Mouse (Mus musculus): Measurements from ENCODE around the gene Adipor2.

The Adipor2 gene

DNA sequence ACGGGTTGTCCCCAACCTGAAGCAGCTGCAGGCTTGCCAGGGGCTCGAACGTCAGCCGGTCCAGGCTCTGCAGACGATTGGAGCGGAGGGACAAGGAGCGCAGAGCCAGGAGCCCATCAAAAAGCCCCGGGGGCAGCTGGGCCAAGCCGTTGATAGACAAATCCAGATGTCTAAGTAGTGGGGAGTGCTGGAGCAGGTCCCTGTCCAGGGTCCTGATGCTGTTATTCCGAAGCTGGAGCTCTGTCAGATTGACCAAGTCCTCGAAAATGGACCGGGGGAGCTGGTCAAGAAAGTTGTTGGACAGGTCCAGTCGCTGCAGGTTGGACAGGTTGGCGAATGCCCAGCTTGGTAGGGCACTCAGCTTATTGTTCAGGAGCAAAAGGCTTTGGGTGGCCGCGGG, 97.0 kb downstream of the Adipor2 start:
- no peak for DNase-seq (ENCODE audit: extremely low read depth, insufficient read length, low spot score)

DNA sequence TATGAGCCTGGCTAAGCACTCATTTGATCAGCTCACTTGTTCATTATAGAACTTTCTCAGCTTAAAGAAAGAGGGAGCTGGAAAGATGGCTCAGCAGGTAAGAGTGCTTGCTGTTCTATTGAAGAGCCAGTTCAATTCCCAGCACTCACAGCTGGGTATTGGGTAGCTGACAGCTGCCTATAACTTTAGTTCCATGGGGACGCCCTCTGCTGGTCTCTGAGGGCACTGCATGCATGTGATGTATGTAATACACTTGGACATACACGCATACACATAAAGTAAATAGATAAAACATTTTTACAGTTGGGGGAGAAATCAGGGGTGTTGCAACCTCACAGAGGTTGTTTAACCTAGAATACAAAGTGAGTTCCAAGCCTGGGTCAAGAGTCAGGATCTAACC, 98.1 kb downstream of the Adipor2 start:
- DNase-seq (ENCODE audit: extremely low read depth, insufficient read length, low spot score), result no peak

DNA sequence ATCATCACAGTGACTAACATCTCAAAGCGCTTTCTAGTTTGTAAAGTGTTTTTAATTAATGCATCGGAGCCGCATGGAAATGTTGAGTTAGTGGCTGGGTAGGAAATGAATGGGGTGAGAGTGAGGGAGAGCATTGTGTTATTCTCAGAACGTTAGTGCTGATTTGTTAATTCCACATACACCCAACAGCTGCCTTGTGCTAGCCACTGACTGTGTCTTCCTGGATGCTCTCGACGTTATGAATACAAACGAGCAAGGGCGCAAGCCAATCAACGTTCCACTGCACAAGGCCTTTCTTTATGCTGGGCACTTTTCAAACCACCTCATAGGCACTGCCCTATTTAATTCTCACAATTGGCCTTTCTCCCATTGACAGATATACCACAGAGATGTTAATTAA, 98.8 kb downstream of the Adipor2 start:
- DNase-seq (ENCODE audit: extremely low read depth, insufficient read length, low spot score), result no peak

DNA sequence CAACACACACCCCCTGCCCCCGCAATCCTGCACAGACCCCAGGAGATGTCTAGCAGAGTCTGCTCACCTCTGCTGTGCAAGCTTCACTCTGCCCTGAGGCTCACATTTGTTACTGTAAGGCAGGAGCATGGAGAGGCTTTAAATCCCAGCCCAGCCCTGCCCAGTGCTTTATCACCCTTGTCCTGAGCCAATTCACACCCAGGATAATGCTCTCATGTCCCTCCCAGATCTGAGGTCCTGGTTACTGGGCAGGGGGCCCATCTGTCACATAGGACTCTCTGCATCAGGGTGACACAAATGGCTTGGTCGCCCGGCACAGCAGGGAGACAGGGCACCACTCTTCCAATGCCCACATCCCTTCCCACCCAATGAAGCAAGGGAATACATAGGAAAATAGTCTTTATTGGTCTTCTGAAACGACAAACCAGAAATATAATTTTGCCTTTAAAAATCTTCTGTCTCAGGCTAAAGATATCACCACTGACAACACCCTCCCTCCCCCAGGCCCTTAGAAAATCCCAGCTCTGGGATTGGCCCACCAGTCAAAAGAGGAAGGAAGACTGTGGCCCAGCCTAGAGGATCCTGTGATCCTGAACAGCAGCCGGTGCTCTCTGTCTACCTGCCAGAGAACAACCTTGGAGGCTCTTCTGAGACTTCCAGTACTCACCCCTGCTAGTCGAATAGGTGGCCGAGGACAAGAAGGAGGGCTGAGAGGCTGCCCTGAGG, 102.6 kb downstream of the Adipor2 start:
- no peak for DNase-seq (ENCODE audit: extremely low read depth, insufficient read length, low spot score)

DNA sequence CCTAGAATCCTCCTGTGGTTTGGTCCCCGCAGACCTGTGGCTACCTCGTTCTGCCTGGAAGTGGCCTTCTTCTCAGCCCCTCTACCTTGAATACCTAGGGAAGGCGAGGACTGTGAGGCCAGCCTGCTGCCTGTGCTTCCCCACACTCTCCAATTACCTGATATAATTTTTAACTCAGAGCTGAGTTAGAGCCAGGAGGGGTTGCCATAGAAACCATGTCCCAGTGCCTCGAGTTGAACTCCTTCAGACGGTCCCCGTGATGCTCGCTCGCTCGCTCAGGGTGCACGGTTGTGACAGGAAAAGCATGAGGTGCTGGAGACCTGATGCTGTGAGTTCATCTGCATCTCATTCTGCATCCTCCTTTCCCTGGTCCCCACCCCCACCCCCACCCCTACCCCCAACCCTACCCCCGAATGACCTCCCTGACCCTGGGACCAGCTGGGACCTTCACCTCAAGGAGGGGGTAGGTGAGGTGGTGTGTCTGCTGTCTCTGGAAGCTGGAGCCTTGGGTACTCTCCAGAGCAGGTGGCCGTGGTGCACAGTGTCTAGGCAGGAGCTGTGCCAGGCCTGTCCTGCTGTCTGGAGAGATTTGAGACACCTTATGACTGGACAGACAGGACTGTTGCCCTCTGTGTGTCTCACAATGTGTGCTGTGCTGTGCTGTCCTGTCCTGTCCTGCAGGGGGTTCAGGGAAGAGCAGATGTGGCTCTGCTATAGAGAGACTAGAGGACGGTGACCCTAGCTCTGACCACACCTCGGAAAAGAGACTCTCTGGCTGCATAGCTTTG, 103.7 kb downstream of the Adipor2 start:
- DNase-seq (ENCODE audit: extremely low read depth, insufficient read length, low spot score), result no peak

DNA sequence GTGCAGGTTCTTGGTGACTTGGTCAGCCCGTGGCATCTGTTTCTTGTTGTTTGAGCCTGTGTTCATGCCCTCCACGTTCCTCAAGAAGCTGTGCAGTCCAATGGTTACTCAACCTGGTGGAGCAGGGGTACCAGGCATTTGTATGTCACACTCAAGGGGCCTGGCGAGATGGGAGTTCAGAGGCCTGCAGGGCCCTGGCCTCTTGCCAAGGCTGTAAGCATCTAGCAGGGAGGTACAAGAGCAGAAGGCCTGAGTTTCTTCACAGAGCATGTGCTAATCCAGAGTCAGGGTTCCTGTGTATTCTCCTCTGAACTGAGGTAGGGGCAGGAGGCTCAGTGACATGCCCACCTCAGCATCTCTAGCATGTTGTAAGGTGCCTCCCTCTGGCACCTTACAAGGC, 104.4 kb downstream of the Adipor2 start:
- DNase-seq (ENCODE audit: extremely low read depth, insufficient read length, low spot score), result no peak

DNA sequence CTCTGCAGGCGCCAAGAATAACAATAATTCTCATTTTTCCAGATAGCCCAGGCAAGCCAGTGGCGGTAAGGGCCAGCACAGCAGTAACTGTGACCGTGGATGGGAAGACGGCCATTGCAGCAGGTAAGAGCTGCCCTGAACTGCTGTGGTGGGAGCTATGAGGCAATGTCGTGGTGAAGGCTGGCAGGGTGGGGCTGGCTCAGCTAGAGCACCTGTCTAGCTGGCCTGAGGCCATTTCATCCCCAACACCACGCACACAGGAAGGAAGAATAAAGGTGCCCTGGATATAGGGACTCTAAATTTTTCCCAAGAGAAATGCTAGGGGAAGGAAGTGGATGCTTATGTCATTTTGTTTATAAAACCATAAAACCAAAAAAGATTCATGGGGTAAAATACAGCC, 105.1 kb downstream of the Adipor2 start:
- DNase-seq (ENCODE audit: extremely low read depth, insufficient read length, low spot score), result no peak

DNA sequence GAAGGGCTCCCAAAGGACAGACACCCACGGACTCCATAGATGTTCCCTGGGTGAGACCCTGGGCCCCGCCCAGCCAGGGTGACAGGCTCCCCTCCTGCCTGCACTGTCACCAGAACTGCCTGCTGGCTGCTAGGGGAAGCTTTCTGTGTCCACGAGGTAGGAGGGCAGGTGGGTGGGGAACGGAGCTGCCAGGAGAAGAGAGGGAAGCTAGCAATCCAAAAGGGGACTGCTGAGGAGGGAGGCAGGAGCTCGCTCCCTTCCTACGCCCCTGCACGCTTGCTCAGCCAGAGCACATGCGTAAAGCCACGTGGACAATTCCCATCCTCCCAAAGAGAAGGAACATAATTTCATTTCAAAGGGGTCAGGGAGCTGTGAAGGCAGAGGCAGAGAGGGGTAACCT, 107.3 kb downstream of the Adipor2 start:
- no peak for DNase-seq (ENCODE audit: extremely low read depth, insufficient read length, low spot score)

DNA sequence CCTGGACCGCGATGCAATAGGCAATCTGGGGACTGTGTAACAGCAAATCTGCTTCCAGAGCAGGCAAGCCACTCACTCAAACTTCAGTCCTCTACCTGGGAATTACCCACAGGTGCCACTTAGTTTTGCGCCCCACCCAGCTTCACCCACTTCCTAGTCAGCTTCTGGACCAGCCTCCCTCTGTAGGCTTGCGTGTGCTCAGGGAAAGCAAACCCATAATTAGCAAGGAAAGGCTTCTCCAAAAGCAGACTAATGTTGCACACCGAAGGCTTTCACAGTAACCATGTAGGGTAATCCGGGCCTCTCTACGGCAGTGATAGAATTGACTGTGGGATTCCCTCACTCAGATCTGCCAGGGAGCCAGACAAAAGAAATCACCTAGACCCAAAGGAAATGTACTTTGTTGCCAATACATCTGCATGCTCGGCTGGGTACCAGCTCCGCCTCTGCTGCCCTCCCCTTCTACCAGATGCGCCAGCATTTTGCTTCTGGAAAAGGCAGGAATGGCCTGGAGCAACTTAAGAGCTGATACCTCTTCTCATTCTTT, 109.6 kb downstream of the Adipor2 start:
- no peak for DNase-seq (ENCODE audit: extremely low read depth, insufficient read length, low spot score)

DNA sequence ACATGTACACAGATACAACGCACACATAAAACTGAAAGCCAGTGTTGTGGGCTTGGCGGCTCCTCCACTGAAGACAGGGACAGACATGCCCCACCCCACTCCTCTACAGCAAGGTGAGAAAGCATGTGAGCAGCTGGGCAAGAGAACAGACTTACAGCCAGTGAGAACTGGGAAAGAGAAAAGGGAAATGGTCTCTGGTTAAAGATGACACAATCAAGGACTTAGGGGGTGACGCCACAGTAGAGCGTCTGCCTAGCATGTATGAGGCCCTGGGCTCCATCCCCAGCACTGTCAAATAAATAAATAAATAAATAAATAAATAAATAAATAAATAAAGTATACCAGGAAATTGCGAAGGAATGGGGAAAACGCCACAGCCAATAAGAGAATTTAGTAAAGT, 114.2 kb downstream of the Adipor2 start:
- DNase-seq (ENCODE audit: extremely low read depth, insufficient read length, low spot score), result no peak

Measured in 3134 (cell line).